Mouse (Mus musculus) bone marrow macrophage, adult 2 months (primary cell): ENCODE data around the gene Prr18.

Experiments
- CTCF ChIP-seq: IDR thresholded peaks from 2 replicates; pipeline ENCODE4 v1.5.1; 2012; ENCODE audit warnings: low read depth, mild to moderate bottlenecking, low read length, moderate library complexity
- POLR2A ChIP-seq: IDR thresholded peaks from 2 replicates; pipeline ENCODE4 v1.6.1; 2012; ENCODE audit warnings: mild to moderate bottlenecking, low read depth, low read length, borderline replicate concordance

DNA sequence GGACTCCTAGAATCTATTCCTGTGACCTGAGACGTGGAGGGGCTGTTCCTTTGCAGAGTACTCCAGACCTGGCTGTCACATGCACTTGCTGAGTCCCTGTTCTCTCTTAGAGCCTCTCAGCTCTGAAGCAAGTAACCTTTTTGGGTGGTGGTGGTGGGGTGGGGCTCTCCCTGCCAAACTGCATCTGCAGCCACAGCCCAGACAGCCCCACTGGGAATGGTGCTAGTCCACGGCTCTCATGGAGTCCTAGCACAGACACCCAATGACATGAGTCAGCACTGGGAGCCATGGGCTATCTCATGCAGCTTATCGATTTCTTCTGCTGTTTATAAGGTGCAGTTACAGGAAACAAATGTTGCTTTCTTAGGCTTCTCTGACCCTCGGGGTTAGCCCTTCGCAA lies 39.5 kb upstream of the Prr18 start:
- TF ChIP-seq CTCF (no peak), POLR2A (no peak)
